Mouse (Mus musculus): ENCODE data around the gene Zfp658. TPM values are rescaled to one million over a fixed set of nuclear protein-coding genes. Genes with fewer than 3 reads are reported as not detected.

Gene Zfp658
- polyA plus RNA-seq (2015; fragmentation: Nextera tagmentation; extraction: Ambion mirVana): 7.3 and 8.5 TPM in 2 replicates

DNA sequence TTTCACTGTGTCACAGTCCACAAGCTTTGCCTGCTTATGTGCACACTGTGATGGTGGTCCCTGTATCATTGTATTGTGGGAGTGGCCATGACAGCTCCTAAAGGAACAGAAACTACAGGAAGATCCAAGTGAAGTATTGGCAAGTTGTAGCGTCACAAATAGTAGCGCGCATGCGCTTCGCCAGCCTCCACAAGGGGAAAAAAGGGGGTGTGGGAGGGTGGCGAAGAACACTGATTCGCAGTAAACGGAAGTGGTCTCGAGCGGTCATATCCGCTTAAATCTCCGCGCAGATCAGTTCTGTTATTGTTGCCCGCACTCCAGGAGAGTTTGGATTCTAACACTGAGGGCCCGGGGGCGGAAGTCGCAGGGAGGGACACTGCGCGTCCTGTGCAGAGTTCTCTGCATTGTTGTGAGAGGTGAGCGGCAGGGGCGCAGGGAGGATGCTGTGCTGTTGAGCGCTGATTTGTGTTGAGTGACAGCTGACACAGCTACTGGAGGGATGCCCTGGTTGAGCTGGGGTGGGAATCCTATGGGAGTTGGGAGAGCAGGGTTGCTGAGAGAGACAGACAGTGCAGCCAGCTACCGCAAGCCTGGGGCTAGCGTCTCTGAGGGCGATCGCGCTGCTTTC lies at the start of gene Zfp658:
Zfp658 (plus strand) TSS at position 251 of the 628 bp plus-strand sequence.
- H3K4me2 ChIP-seq: peak within 1 kb of the TSS; percentile 80
- ATAC-seq (ENCODE audit: low FRiP score, low read depth): peak; percentile 96
- H3K27ac ChIP-seq (replicated peaks): peak within 1 kb of the TSS; percentile 90
- no peaks in the 10 kb centered on the region for H3K9me3 ChIP-seq
- peaks cover 18% of the 10 kb centered on the region for H3K4me1 ChIP-seq (replicated peaks)
- peak within 1 kb of the TSS; percentile 78 for H3K9ac ChIP-seq
- under 1% methylated on average over 27 of the region's 27 CpGs for WGBS
- peaks cover 14% of the 10 kb centered on the region for H3K36me3 ChIP-seq
- H3K27me3 ChIP-seq: no peaks in the 10 kb centered on the region
- peak within 1 kb of the TSS; percentile 85 for H3K4me3 ChIP-seq

DNA sequence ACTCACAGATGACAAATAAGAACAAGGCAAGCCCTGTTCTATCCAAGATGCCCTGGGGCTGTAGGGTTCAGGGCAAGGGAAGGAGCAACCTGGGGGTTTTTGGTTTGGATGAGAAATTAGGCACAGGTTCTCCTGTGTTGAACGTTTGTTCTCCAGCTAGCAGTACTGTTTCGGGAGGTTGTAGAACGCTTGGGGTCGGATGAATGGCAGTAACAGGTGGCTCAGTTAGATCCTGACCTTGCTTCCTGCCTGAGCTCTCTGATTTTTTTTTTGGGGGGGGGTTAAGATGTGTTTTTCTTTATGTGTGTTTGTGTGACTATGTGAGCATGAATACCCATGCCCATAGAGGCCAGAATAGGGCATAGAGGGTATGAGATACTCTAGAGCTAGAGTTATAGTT lies 49.5 kb upstream of the Zfp658 start:
- Histone ChIP-seq H3K27me3 (no peaks in the 10 kb centered on the region), H3K36me3 (no peaks in the 10 kb centered on the region), H3K4me2 (no peak overlapping the region), H3K4me3 (no peak overlapping the region), H3K9ac (no peak overlapping the region), H3K4me1 (replicated peaks) (no peaks in the 10 kb centered on the region), H3K9me3 (no peaks in the 10 kb centered on the region), H3K27ac (replicated peaks) (no peak overlapping the region)
- no peak for ATAC-seq (ENCODE audit: low FRiP score, low read depth)
- 88% methylated on average over 4 of the region's 4 CpGs for WGBS

DNA sequence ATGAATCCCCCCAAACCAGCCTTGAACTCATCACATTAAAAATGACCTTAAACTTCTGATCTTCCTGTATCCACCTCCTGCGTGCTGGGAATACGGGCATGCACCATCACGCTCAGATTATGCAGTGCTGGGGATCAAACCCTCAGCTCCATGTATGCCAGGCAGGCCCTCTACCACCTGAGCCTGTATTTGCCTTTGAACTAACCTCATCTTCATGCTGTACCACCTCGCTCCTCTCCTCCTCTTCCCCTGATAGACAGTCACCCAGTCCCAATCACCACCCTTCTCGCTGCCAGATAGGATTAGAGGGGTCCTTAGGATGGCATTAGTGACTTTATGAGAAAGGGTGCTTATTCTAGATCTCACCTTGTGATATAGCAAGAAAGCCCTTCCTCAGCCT lies 47.0 kb upstream of the Zfp658 start:
- no peaks in the 10 kb centered on the region for H3K36me3 ChIP-seq
- no peaks in the 10 kb centered on the region for H3K4me1 ChIP-seq (replicated peaks)
- H3K9ac ChIP-seq: no peak overlapping the region
- ATAC-seq (ENCODE audit: low FRiP score, low read depth): no peak
- no peaks in the 10 kb centered on the region for H3K9me3 ChIP-seq
- no peak overlapping the region for H3K4me2 ChIP-seq
- no peak overlapping the region for H3K4me3 ChIP-seq
- 86% methylated on average over 5 of the region's 5 CpGs for WGBS
- H3K27ac ChIP-seq (replicated peaks): no peak overlapping the region
- H3K27me3 ChIP-seq: no peaks in the 10 kb centered on the region

DNA sequence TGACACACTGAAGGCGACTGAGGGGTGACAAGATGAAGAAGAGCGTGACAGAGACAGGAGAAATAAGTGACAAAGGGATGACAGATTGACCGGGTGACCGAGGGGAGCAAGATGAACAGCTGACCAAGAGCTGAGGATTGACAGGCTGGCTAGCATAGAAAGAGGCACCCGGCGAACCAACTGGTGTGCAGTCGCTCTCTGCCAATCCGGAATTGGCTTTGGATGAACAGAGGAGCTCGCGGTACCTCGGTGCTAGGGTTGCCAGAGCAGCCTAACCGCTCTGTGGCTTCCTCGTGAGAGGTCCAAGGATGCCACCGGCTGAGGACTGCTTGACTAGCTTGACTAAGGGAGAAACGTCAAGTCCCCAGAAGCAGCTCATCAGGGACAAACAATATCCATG lies 43.7 kb upstream of the Zfp658 start:
- no peak for ATAC-seq (ENCODE audit: low FRiP score, low read depth)
- 82% methylated on average over 15 of the region's 15 CpGs for WGBS

DNA sequence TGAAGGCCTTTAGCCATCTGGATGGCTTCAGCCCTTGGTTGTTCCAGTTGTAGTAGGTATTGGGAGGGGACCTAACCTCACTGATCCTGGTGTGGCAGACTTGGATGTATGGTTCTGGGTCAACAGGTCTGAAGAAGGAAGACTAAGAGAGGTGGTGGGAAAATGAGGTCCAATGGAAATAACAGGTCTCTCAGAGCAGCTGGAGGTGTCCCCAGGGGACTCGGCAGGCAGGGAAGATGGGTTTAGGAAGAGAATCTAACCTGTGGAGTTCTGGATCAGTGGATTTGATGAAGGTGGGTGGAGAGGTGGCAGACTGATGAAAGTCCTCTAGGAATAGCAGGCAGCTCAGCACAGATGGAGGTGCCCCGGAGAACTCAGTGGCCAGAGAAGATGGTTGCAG lies 39.3 kb upstream of the Zfp658 start:
- no peaks in the 10 kb centered on the region for H3K36me3 ChIP-seq
- no peak overlapping the region for H3K4me3 ChIP-seq
- H3K27me3 ChIP-seq: no peaks in the 10 kb centered on the region
- WGBS: 86% methylated on average over 2 of the region's 2 CpGs
- no peaks in the 10 kb centered on the region for H3K9me3 ChIP-seq
- H3K4me1 ChIP-seq (replicated peaks): no peaks in the 10 kb centered on the region
- no peak overlapping the region for H3K27ac ChIP-seq (replicated peaks)
- ATAC-seq (ENCODE audit: low FRiP score, low read depth): no peak
- H3K9ac ChIP-seq: no peak overlapping the region
- no peak overlapping the region for H3K4me2 ChIP-seq

More for the DNA sequence above, 43.7 kb upstream of the Zfp658 start:
- Histone ChIP-seq H3K9me3 (no peaks in the 10 kb centered on the region), H3K4me3 (no peak overlapping the region), H3K27me3 (no peaks in the 10 kb centered on the region), H3K27ac (replicated peaks) (no peak overlapping the region), H3K9ac (no peak overlapping the region), H3K4me1 (replicated peaks) (no peaks in the 10 kb centered on the region), H3K36me3 (no peaks in the 10 kb centered on the region), H3K4me2 (no peak overlapping the region)

DNA sequence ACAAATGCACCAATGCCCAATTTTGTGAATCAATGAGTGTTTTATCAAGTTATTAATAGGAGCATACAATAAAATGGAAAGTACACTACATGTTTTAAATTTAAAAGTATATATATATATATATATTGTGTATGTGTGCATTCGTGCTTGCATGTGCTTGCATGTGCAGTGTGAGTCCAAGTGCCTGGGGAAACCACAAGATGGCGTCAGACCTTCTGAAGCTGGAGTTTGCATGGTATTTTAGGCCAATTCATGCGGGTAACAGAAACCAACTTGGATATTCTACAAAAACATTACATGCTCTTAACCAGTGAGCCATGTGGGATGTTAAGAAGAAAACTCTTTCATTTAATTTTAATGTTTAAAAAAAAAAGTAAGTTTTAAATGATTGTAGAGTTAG lies 36.7 kb upstream of the Zfp658 start:
- 57% methylated on average over 3 of the region's 3 CpGs for WGBS
- Histone ChIP-seq H3K9ac (no peak overlapping the region), H3K4me1 (replicated peaks) (no peaks in the 10 kb centered on the region), H3K27ac (replicated peaks) (no peak overlapping the region), H3K27me3 (no peaks in the 10 kb centered on the region), H3K4me2 (no peak overlapping the region), H3K9me3 (no peaks in the 10 kb centered on the region), H3K4me3 (no peak overlapping the region), H3K36me3 (no peaks in the 10 kb centered on the region)
- ATAC-seq (ENCODE audit: low FRiP score, low read depth): no peak

DNA sequence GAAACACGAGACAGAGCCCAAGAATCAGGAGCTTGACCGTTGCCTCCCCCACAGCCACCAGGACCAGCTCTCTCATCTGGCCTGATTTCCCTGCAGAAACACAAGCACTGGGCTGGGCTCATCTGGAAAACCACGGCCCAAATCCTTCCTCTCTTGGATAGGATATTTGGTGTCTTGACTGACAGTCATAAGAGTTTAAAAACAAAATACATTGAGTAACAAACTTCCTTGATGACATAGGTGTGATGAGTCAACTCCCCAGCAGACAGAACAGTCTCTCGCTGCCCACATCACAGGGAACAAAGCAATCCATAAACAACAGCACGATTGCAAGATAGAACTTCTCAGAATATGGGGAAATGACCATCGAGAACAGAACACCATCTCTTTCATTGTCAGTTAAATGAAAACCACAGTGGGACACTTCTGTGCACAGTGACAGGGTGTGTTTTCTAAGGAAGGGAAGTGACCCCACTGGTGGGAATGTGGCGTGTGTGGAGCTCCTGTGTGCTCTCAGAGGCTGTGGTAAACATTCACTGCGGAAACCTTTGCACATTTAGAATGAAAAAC lies 31.8 kb upstream of the Zfp658 start:
- WGBS: 76% methylated on average over 8 of the region's 8 CpGs
- Histone ChIP-seq H3K27me3 (no peaks in the 10 kb centered on the region), H3K4me1 (replicated peaks) (no peaks in the 10 kb centered on the region), H3K27ac (replicated peaks) (no peak overlapping the region), H3K4me2 (no peak overlapping the region), H3K36me3 (no peaks in the 10 kb centered on the region), H3K9ac (no peak overlapping the region), H3K9me3 (no peaks in the 10 kb centered on the region), H3K4me3 (no peak overlapping the region)
- ATAC-seq (ENCODE audit: low FRiP score, low read depth): no peak

DNA sequence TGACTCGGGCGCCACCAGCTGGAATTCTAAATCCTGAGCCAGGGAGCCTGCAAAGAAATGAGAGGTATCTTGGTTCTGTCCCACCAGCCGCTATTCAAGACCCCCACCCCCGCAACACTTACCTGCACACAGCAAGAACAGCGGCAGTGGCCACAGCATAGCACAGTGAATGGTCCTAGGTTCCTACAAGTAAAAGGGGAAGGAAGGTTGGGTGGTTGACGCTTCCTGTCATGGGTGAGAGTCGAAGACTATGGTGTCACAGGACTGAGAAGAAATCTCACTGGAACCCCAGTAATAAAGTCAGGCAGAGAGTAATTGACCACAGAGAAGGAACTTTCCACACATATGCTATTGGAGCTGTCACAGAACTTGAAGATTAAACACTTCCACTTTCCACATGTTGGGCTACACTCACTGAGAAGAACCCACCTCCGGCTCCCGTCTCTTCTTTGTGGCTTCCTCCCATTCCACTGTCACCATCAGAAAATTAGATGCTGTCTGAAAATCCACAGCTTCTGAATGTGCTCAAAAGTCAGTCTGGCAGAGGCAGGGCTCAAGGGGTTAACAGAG lies 29.0 kb upstream of the Zfp658 start:
- ATAC-seq (ENCODE audit: low FRiP score, low read depth): no peak
- H3K4me2 ChIP-seq: no peak overlapping the region

DNA sequence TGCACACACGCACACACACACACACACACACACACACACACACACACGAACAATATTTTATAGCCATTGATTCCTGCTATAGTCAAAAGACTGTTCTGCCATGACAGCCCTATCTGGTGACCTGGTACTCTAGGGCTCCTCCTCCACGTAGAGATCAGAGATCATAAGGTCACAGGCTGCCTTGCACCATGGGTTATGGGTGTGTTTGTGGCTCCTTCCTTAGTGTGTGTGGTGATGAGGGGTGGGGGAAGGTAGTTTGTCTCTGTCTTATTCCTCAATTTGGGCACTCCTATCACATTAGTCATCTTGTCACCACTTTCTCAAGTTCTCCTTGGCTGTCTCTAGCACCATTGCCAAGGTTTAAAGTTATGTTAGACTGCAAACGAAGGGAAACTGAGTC lies 23.5 kb upstream of the Zfp658 start:
- no peak overlapping the region for H3K27ac ChIP-seq (replicated peaks)
- no peak overlapping the region for H3K4me2 ChIP-seq
- H3K9ac ChIP-seq: no peak overlapping the region
- H3K27me3 ChIP-seq: no peaks in the 10 kb centered on the region
- WGBS: 66% methylated on average over 4 of the region's 4 CpGs
- no peaks in the 10 kb centered on the region for H3K9me3 ChIP-seq
- H3K36me3 ChIP-seq: no peaks in the 10 kb centered on the region
- no peaks in the 10 kb centered on the region for H3K4me1 ChIP-seq (replicated peaks)
- H3K4me3 ChIP-seq: no peak overlapping the region
- no peak for ATAC-seq (ENCODE audit: low FRiP score, low read depth)

More for the DNA sequence above, 29.0 kb upstream of the Zfp658 start:
- H3K9ac ChIP-seq: no peak overlapping the region
- no peaks in the 10 kb centered on the region for H3K4me1 ChIP-seq (replicated peaks)
- H3K9me3 ChIP-seq: no peaks in the 10 kb centered on the region
- no peak overlapping the region for H3K4me3 ChIP-seq
- H3K27ac ChIP-seq (replicated peaks): no peak overlapping the region
- H3K36me3 ChIP-seq: no peaks in the 10 kb centered on the region
- no peaks in the 10 kb centered on the region for H3K27me3 ChIP-seq
- WGBS: 91% methylated on average over 9 of the region's 9 CpGs

DNA sequence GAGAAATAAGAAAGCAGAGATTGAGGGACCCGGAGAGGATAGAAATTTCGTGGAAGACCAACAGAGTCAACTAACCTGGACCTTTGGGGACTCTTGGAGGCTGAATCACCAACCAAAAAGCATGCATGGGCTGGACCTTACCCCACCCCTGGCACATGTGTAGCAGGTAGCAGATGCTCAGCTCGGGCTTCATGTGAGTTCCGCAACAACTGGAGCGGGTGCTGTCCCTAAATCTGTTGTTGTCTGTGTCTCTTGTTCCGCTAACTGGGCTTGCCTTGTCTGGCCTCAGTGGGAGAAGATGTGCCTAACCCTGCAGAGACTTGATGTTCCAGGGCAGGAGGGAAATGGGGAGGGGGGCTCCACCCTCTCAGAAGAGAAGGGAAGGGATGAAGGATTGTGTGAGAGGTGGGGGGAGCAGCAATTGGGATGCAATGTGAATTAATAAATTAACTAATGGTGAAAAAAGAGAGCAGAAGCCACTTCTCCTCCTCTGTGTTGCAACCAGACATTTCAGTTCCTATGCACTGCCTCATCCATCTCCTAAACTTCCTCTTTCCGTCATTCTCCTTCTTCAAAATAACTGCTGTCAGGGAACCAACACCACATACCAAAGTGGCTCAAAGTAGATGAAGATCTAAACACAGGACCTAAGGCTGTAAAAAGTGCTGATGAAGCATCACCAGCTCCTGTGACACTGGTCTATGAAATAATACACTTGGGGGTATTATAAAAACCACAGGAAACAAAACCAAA lies 17.7 kb upstream of the Zfp658 start, which contains the start of gene Cd33:
Cd33 (minus strand) TSS at position 204 of the 753 bp plus-strand sequence.
- 83% methylated on average over 7 of the region's 7 CpGs for WGBS
- Histone ChIP-seq H3K27ac (replicated peaks) (no peak within 1 kb of the TSS), H3K9ac (no peak within 1 kb of the TSS), H3K36me3 (no peaks in the 10 kb centered on the region), H3K27me3 (no peaks in the 10 kb centered on the region), H3K4me1 (replicated peaks) (no peaks in the 10 kb centered on the region), H3K4me3 (no peak within 1 kb of the TSS), H3K4me2 (no peak within 1 kb of the TSS), H3K9me3 (no peaks in the 10 kb centered on the region)
- ATAC-seq (ENCODE audit: low FRiP score, low read depth): no peak

DNA sequence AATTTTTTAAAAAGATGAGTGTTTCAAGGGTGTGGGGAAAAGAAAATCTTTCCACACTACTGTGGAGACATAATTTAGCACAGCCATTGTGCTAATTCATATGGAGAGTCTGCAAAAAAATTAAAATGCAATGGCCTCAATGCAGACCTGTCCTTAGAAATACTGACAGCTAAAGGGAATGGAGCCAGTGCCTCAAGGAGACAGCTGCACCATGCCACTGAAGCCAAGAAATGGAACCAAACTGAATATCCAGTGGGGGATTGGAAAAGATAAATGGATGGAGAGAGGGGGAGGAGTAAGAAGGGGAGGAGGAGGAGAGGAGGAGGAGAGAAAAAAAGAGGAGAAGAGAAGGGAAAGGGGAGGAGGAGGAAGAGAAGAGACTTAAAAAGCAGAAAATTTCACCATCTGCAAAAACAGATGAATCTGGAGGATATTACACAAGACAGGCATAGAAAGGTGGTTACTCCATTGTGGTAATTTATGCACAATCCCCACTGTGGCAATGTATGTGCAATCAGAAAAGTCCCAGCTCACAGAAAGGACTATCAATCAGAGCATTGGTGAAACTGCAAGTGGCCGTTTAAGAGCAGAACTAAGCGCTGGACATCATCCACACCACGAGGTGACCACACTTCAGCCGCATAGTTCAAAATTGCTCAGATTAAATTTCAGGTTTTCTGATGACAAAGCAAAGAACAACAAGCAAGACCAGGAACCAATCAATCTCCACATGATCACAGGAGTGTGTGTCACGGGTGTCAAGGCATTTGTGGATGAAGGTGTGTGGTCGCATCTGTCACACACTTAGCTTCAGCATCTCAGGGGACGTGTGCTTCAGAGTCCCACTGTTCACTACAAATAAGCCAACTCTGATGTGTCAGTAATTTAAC lies 16.2 kb upstream of the Zfp658 start:
- H3K27me3 ChIP-seq: no peaks in the 10 kb centered on the region
- H3K9ac ChIP-seq: no peak overlapping the region
- ATAC-seq (ENCODE audit: low FRiP score, low read depth): no peak
- no peaks in the 10 kb centered on the region for H3K4me1 ChIP-seq (replicated peaks)
- H3K4me3 ChIP-seq: no peak overlapping the region
- no peaks in the 10 kb centered on the region for H3K36me3 ChIP-seq
- H3K9me3 ChIP-seq: no peaks in the 10 kb centered on the region
- WGBS: 70% methylated on average over 7 of the region's 7 CpGs
- no peak overlapping the region for H3K4me2 ChIP-seq
- H3K27ac ChIP-seq (replicated peaks): no peak overlapping the region

Measured in hindbrain, embryonic 15.5 days (tissue).